Mouse (Mus musculus): ENCODE data around the gene Mllt6. TPM values are rescaled to one million over a fixed set of nuclear protein-coding genes. Genes with fewer than 3 reads are reported as not detected.

Gene Mllt6
- polyA plus RNA-seq, 1 experiment from 2014 or later, result 2.3 TPM

DNA sequence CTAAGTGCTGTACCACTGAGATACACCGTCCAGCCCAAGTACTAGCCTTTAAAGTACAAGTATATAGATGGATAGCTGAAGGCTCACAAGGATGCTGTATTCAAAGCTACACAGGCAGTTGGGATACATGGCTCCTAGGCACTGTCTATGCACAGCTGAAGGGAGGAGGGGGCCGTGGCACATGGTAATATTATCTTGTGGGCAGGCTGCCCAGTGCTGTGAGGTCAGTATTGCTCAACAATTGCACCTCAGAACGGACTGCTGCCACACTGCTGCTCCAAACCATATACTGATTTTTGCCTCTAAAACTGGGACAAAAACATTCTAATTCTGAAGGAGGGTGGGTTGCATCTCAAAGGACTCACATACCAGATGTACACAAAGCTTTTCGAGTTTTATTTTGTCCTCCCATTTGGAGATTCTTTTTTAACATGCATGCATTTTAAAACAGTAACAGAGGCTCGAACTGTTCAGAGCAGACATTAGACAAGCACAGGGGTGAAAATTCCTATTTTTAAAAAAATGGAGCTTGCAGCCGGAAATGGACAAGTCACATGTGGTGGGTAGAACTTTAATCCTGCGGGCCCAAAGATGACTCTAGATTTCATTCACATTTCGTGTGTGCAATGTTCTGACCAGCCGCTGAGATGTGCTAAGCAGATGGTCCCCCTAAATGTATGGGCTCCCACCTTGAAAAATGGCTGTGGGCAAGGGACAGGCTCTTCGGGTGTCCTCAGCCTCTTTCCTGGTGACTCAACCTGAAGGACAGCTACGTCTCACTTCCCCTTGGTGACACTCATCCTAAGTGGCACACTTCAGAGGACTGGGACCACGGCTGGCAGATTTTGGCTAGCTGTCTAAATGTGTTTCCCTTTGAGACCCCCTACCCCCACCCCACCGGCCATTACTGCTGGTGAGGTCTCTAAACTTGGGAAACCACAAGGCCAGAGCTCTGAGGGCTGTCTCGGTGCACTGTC lies 51.9 kb downstream of the Mllt6 start:
- peaks cover 33% of the 10 kb centered on the region; the same call in 1 of the 2 replicates for H3K36me3 ChIP-seq (ENCODE audit: insufficient read depth, low read length)
- no peak for DNase-seq (ENCODE audit: low spot score)
- ATAC-seq (replicated peaks; ENCODE audit: low FRiP score, low read depth), result no peak

DNA sequence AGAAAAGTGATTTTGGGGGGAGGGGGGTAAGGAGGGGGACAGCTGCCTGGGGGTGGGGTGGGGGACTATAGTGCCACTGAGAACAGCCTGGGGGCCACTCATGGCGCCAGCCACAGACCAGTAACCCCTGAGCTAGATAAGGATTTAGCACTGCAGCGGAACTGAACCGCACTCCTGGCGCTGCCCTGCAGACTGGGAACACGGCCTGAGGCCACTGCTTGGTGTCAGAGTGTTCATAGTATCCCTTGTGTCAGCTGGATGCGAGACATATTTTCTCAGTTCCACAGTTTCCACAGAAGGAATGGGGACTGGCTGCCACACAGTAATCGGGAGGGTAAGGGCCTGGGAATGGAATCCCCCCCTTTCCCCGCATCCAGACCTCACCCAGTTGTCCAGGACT lies 52.8 kb downstream of the Mllt6 start:
- Histone ChIP-seq H3K9ac (ENCODE audit: low read depth, low read length) (no peak overlapping the region), H3K36me3 (ENCODE audit: insufficient read depth, low read length) (peaks cover 34% of the 10 kb centered on the region), H3K4me1 (replicated peaks; ENCODE audit: insufficient read depth, low read length) (no peaks in the 10 kb centered on the region), H3K27me3 (ENCODE audit: insufficient read depth, low read length) (no peaks in the 10 kb centered on the region), H3K27ac (no peak overlapping the region), H3K4me3 (replicated peaks; ENCODE audit: low read depth, low read length) (no peak overlapping the region), H3K9me3 (replicated peaks; ENCODE audit: low read length) (no peaks in the 10 kb centered on the region), H3K4me2 (ENCODE audit: low read length) (no peak overlapping the region)
- TF ChIP-seq CTCF (IDR thresholded peaks at IDR 0.05; ENCODE audit: low read depth), result no peak
- no peak for ATAC-seq (replicated peaks; ENCODE audit: low FRiP score, low read depth)
- DNase-seq (ENCODE audit: low spot score), result no peak
- WGBS, result 87% methylated on average over 8 of the region's 8 CpGs

More for the DNA sequence above, 51.9 kb downstream of the Mllt6 start:
- H3K27me3 ChIP-seq (ENCODE audit: insufficient read depth, low read length), result no peaks in the 10 kb centered on the region
- no peak overlapping the region for H3K4me2 ChIP-seq (ENCODE audit: low read length)
- H3K27ac ChIP-seq, result no peak overlapping the region
- TF ChIP-seq CTCF (IDR thresholded peaks at IDR 0.05; ENCODE audit: low read depth), result no peak
- 90% methylated on average over 14 of the region's 14 CpGs for WGBS
- H3K9ac ChIP-seq (ENCODE audit: low read depth, low read length), result no peak overlapping the region
- H3K9me3 ChIP-seq (replicated peaks; ENCODE audit: low read length), result no peaks in the 10 kb centered on the region
- H3K4me1 ChIP-seq (replicated peaks; ENCODE audit: insufficient read depth, low read length), result no peaks in the 10 kb centered on the region
- no peak overlapping the region for H3K4me3 ChIP-seq (replicated peaks; ENCODE audit: low read depth, low read length)

DNA sequence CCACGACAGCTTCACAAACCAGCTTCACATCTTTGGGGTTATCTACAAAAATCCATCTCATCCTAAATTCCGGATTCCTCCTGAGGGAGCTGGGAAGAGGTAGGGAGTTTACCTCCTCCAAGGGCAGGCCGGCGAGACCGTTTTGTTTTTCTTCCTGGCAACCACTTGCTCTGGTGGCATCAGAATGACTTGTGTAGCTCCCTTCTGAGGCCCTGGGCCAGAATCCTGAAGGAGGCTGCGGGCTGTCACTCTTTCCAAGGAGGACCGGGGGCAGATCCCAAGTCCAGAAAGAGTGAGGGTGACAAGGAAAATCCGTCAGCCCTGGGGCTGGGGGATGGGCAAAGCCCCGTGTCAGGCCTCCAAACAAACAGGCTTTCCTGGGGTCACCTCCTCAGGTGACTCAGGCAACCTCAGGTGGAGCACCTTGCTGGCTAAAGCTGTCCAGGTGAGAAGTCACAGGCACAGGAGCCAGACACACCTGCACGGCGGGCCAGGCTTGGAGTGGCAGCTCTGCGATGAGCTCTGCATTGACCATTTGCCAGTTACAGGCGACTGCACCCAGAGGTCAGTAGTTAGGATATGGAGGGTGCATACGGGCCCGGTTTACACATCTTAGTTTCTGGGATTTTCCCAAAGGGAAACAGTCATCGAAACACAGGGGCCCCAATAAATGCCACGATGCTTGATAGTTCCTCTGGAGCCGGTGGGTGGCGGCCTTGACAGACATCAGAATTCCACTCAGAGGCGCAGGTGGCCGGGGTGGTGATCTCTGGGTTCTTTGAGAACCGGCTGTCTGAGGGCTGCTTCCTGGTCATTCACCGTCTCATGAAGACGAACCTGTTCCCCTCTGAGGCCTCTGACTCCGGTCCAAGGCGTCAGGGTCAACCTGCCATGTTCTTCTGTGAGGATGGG lies 54.4 kb downstream of the Mllt6 start:
- no peak for ATAC-seq (replicated peaks; ENCODE audit: low FRiP score, low read depth)
- WGBS, result 78% methylated on average over 26 of the region's 26 CpGs
- H3K36me3 ChIP-seq (ENCODE audit: insufficient read depth, low read length), result peaks cover 48% of the 10 kb centered on the region

DNA sequence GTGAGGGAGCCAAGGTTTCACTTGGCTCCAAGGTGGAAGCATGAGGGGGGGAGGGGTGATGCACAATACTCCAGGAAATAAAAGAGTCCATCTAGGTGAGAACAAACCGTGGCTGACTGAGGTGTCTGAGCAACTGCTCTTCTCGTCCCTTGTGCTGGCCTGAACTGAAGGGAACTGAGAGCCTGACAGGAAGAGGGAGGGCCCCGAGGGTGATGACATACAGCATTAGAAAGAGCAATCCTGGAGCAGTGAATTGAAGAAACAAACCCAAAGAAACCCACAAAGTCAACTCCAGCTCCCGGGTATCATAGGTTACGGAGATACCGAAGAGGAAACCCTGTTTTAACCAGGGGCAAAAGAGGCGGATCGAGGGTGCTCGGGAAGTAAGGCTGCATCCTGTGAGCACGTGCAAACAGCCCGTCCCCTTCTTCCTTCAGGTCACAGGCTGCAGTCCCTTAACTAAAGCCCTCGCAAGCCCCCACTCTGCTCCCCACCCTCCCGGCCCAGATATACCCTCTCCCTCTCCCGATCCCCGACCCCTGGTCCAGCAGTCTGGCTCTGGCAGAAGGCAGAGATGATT lies 55.2 kb downstream of the Mllt6 start:
- 68% methylated on average over 15 of the region's 15 CpGs for WGBS
- Histone ChIP-seq H3K4me2 (ENCODE audit: low read length) (no peak overlapping the region), H3K9me3 (replicated peaks; ENCODE audit: low read length) (no peaks in the 10 kb centered on the region), H3K27ac (no peak overlapping the region), H3K4me3 (replicated peaks; ENCODE audit: low read depth, low read length) (no peak overlapping the region), H3K9ac (ENCODE audit: low read depth, low read length) (no peak overlapping the region), H3K27me3 (ENCODE audit: insufficient read depth, low read length) (no peaks in the 10 kb centered on the region), H3K4me1 (replicated peaks; ENCODE audit: insufficient read depth, low read length) (no peaks in the 10 kb centered on the region), H3K36me3 (ENCODE audit: insufficient read depth, low read length) (peaks cover 45% of the 10 kb centered on the region)
- ATAC-seq (replicated peaks; ENCODE audit: low FRiP score, low read depth) (no peak), DNase-seq (ENCODE audit: low spot score) (no peak)
- no peak for TF ChIP-seq CTCF (IDR thresholded peaks at IDR 0.05; ENCODE audit: low read depth)

More for the DNA sequence above, 54.4 kb downstream of the Mllt6 start:
- no peaks in the 10 kb centered on the region for H3K4me1 ChIP-seq (replicated peaks; ENCODE audit: insufficient read depth, low read length)
- no peak for TF ChIP-seq CTCF (IDR thresholded peaks at IDR 0.05; ENCODE audit: low read depth)
- H3K9me3 ChIP-seq (replicated peaks; ENCODE audit: low read length), result no peaks in the 10 kb centered on the region
- H3K4me3 ChIP-seq (replicated peaks; ENCODE audit: low read depth, low read length), result no peak overlapping the region
- DNase-seq (ENCODE audit: low spot score), result no peak
- H3K27ac ChIP-seq, result no peak overlapping the region
- no peaks in the 10 kb centered on the region for H3K27me3 ChIP-seq (ENCODE audit: insufficient read depth, low read length)
- no peak overlapping the region for H3K9ac ChIP-seq (ENCODE audit: low read depth, low read length)
- H3K4me2 ChIP-seq (ENCODE audit: low read length), result no peak overlapping the region

DNA sequence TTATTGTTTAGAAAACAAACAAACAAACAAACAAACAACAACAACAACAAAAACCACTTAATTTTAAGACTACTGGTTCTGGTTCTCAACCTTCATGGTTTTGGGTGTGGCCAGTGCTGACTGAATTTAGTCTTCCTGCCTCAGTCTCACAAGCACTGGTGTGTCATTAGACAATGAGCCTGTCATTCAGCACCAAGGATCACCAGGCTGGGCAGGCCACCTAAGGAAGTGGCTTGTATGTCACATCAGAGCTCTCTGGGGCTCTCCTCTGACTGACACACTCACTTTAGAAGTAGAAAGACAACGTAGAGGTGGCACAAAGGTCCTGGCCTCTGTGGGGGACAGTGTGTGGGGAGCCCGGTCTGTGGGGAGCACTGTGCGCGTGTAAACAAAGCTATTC lies 55.8 kb downstream of the Mllt6 start:
- no peaks in the 10 kb centered on the region for H3K4me1 ChIP-seq (replicated peaks; ENCODE audit: insufficient read depth, low read length)
- no peak overlapping the region for H3K4me2 ChIP-seq (ENCODE audit: low read length)
- 86% methylated on average over 4 of the region's 4 CpGs for WGBS
- no peak overlapping the region for H3K27ac ChIP-seq
- ATAC-seq (replicated peaks; ENCODE audit: low FRiP score, low read depth), result no peak
- H3K36me3 ChIP-seq (ENCODE audit: insufficient read depth, low read length), result peaks cover 39% of the 10 kb centered on the region
- H3K27me3 ChIP-seq (ENCODE audit: insufficient read depth, low read length), result no peaks in the 10 kb centered on the region
- no peaks in the 10 kb centered on the region for H3K9me3 ChIP-seq (replicated peaks; ENCODE audit: low read length)
- no peak overlapping the region for H3K9ac ChIP-seq (ENCODE audit: low read depth, low read length)
- no peak for TF ChIP-seq CTCF (IDR thresholded peaks at IDR 0.05; ENCODE audit: low read depth)
- H3K4me3 ChIP-seq (replicated peaks; ENCODE audit: low read depth, low read length), result no peak overlapping the region
- no peak for DNase-seq (ENCODE audit: low spot score)

DNA sequence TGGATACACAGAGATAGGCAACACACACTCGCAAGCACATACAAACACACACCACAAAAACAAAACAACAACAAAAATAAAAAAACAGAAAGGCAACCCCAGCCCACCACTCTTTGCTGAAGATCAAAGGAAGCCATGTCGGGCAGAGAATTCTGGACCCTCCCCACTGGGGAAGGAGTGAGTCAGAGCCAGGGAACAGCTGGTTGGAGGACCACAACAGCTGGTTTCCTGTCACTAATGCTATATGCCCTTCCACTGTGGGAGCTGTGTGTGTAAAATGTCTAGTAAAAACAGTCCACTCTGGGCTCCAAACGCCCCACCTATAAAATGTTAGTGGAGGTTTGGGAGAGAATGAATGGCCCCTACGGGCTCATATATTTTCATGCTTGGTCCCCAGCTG lies 58.1 kb downstream of the Mllt6 start:
- Histone ChIP-seq H3K27ac (no peak overlapping the region), H3K9ac (ENCODE audit: low read depth, low read length) (no peak overlapping the region), H3K4me2 (ENCODE audit: low read length) (no peak overlapping the region), H3K4me1 (replicated peaks; ENCODE audit: insufficient read depth, low read length) (no peaks in the 10 kb centered on the region), H3K9me3 (replicated peaks; ENCODE audit: low read length) (no peaks in the 10 kb centered on the region), H3K27me3 (ENCODE audit: insufficient read depth, low read length) (no peaks in the 10 kb centered on the region), H3K4me3 (replicated peaks; ENCODE audit: low read depth, low read length) (no peak overlapping the region), H3K36me3 (ENCODE audit: insufficient read depth, low read length) (peaks cover 48% of the 10 kb centered on the region)
- no peak for DNase-seq (ENCODE audit: low spot score)
- no peak for TF ChIP-seq CTCF (IDR thresholded peaks at IDR 0.05; ENCODE audit: low read depth)
- WGBS, result 91% methylated on average over 4 of the region's 4 CpGs
- no peak for ATAC-seq (replicated peaks; ENCODE audit: low FRiP score, low read depth)

Data from kidney, postnatal 0 days (tissue).